Mouse (Mus musculus) liver, embryonic 14.5 days (tissue): ENCODE measurements around the gene Ralgds.

Source experiments
- CTCF ChIP-seq: IDR thresholded peaks from 2 replicates; pipeline ENCODE4 v1.5.1; 2016; ENCODE audit warnings: antibody characterized with exemption, low read depth, control low read depth
- EP300 ChIP-seq: IDR thresholded peaks from 2 replicates; pipeline ENCODE4 v1.6.1; 2016; ENCODE audit warnings: antibody characterized with exemption, low read depth

GRCm38 (mm10) chr2:28525219-28525942, 12.5 kb downstream of the Ralgds start:
- TF ChIP-seq CTCF (no peak), EP300 (no peak)
